Mouse (Mus musculus) Muller cell, postnatal 12 days (primary cell): Measurements from ENCODE around the gene Prdm1.

ENCODE experiments used
- DNase-seq: peaks from one replicate; pipeline ENCODE4 v3.0.0-alpha.2; 2015; ENCODE audit errors: inconsistent ontology term

Gene Prdm1

DNA sequence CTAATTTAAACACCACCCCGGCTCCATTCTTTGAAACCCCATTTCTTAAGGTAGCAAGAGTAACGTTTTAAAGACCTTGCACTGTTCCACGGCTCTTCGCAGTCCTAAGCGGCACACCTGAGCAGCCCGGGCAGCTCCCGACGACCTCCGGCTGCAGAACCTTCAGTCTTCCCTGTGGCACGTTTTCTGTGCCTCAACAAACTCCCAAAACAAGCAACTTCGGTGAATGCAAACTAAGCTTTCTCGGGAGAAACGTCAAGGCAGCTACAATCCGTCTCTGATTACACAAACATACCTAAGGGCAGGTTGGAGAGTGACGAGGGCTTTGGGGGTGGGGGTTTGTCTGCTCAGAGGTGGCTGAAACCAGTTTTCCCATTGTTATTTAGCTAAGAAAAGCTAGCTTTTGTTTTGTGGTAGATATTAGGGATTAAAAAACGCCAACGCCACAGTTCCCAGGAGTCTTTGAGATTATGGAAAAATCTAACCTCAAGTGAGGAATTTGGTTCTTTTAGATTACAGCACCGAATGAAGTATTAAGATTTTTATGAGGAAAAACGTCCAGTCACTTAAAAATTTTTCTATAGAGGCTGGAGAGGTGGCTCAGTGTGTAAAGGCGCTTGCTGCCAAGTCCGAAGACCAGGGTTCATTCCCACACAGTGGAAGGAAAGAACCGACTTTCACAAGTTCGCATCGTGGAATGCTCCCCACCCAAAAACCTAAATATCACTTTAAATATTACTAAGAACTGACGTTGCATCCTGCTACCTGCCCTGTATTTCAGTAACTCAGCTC lies at the start of gene Prdm1:
Gene Prdm1 (minus strand): TSS at position 211 of the 792 bp plus-strand sequence.
- DNase-seq = no peak

- DNase-seq = no peak
Observed at GRCm38 (mm10) chr10:44565971-44566370, 37.7 kb upstream of the Prdm1 start.

DNA sequence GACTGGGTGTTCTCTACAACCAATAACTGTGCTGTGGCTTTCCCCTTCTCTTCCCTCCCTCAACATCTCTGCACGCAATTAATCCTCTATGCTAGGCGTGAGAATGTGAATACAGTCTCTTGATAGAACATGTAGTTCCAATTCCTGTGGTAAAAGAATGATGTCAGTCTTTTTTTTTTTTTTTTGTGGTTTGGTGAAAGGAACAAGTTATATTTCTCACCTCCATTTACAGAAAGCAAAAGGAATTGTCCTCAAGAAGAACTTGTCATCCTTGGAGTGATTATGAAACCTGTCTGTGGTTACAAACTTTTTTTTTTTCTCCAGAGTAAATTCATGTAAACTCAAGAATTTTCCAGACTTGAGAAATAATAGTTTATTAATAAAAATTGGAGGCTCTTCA lies 36.8 kb upstream of the Prdm1 start:
- peak; percentile 10 for DNase-seq

- no peak for DNase-seq
Observed at GRCm38 (mm10) chr10:44556845-44557244, 28.5 kb upstream of the Prdm1 start.

- no peak for DNase-seq
Observed at GRCm38 (mm10) chr10:44555317-44555716, 27.0 kb upstream of the Prdm1 start.

GRCm38 (mm10) chr10:44553648-44554047 lies 25.3 kb upstream of the Prdm1 start:
- DNase-seq = no peak

- peak; percentile 53 for DNase-seq
Observed at GRCm38 (mm10) chr10:44539033-44539578, 10.8 kb upstream of the Prdm1 start.

DNA sequence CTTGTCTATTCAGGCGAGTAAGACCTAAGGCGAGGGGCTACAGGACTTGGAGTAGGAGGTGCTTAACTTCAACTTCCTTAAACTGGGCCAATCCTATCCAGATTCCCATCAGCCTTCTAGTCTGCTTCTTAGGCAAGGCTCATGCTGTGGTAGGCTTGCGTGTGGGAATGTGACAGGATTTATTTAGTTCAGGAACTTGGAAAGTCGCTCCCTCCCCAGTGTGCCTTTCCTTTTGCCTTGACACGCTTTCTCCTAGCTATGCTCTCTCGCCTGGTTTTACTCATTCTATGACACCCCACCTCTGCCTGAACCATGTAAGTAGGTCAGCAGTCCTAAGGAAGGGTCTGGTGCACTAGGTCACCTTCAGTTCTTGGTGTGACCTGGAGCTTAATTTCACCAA lies 9.8 kb upstream of the Prdm1 start:
- no peak for DNase-seq

GRCm38 (mm10) chr10:44530067-44530360 lies 1.7 kb upstream of the Prdm1 start:
- no peak for DNase-seq

GRCm38 (mm10) chr10:44529218-44530066 lies 1.1 kb upstream of the Prdm1 start:
- peak; percentile 92 for DNase-seq

DNA sequence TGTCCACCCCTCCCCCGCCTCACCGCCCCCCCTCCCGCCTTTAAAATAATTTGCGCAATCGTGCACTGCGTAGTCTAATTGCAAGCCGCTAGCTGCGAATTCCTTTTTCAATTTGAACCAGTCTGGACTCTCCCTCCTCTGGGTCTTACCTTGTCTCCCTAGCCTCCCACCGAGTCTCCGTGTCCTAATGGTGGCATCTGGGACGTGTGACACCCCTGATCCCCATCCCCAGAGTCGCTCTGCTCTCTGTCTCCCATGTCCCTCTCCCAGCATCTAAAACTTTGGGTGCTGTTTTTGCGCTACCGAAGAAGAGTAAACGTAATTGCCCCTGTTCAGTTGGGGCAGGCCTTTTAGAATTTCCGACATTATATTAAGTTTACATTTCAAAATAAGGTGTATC lies 650 bp downstream of the Prdm1 start:
- DNase-seq = no peak

DNA sequence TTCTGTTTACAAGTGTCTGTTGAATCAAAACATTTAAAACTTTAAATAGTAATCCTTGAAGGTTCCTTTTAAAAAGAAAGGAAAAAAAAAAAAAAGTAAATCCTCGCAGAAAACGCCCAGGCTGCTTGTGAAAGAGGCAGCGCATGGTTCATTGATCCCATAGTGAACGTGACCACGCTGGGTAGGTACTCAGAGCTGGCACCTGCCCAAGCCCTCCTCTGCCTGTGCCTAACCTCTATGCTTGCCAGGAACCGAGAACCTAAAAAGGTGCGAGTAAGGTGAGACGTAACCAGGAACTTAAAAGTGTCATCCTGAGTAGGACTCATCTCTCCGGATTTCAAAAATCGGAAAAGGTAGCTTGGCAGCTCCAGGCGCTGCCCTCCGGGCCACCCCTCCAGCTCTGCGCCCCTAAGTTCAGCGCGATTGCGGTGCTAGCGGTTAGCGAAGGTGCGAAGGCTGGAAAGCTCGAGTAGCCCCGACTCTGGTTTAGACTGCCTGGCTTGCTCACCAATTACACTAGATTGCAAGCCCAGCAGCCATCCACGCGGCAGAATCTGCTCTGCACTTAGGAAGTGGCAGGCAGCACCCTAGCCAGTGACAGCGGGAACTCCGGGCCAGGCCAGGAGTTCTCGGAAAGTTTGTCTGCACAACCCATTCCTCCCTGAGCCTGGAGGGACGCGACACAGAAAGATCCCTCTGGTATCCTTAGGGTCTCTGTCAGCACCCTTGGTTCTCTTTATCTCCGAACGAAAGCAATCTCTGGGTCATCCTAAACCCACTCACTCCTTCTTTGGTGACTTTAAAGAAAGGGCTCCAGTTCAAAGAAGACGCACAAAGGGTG lies 1.3 kb downstream of the Prdm1 start:
- DNase-seq = peak; percentile 58

DNA sequence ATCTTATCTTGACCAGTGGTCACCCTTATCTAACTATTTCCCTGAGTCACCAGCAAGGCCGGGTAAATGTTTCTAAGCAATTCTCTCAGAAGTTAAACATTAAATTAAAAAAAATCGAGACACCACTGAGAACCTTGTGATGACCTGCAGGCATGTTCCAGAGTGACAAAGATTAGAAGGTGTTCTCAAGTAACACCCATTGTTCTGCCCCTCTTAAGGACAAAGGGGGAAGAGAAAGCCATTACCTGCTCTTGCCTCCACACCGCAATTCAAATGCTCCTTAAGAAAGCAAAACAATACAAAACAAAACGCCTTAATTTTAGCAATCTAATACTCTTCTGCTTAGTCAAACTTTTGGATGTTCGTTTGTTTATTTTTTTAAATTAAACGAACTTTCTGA lies 8.1 kb downstream of the Prdm1 start:
- DNase-seq = no peak

- peak; percentile 83 for DNase-seq
Observed at GRCm38 (mm10) chr10:44518631-44519030, 9.7 kb downstream of the Prdm1 start.

GRCm38 (mm10) chr10:44513108-44513507 lies 15.2 kb downstream of the Prdm1 start:
- DNase-seq = no peak

DNA sequence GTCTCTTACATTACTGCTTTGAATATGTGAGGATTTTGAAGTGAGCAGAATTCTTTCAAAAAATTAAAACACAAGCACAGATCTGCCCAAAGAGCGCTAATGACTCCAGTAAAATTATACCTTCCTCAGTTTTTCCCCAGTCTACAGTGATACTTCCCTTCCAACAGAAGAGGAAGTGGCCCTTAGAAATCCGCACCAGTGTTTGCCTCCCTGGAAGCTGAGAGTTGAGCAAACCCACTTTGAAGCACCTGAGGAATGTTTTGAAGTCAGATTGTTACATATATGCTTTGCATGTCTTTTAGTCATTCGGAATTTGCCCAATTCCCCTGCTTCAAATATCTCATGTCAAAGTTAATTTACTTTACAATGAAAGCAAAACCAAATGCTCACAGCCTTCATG lies 17.3 kb downstream of the Prdm1 start:
- no peak for DNase-seq

GRCm38 (mm10) chr10:44508649-44509048 lies 19.7 kb downstream of the Prdm1 start:
- DNase-seq = no peak

DNA sequence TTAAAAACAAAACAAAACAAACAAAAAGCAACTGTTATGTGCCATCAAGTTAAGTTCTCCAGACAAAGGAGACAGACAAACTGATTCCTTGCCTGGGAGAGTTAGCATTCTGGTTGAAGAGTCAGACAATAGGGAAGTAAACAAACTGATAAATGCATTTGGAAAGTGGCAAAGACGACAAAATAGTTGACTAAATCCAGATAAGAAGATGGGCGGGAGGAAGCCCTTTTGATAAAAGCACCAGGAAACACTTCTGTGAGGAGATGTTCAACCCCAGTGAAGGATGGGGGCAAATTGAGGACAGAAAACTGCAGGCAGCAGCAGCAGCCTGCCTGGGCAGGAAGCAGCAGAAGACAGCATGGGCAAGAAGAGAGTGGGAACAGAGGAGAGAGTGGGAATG lies 20.3 kb downstream of the Prdm1 start:
- DNase-seq = no peak

GRCm38 (mm10) chr10:44502891-44503290 lies 25.4 kb downstream of the Prdm1 start:
- no peak for DNase-seq

DNA sequence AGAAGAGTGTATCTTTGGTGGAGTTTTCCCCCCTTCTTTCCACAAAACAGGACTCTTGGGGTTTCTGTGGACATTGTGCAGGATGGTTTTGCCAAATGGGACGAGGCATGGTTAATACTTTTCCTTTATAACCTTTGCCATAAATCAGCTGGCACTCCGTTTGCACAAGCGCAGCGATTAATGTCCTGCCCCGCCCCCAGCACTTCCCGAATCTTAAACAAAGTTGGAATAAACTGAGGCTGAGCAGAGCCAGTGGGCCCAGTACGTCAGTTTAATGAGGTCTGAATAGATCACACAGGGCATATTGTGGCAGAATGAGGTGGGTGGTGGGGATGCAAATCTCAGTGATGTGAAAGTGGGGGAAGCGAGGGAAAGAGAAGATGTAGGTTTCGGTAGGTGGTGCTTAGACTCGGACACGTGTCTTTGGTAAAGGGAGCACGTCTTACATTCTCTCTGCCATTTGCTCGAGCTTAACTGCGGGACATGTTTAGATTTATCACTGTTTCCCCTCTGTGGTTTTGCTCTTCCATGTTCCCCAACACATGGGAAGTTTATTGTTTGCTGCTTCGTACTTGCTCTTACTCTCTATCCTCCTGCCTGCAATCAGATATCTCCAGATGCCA lies 28.3 kb downstream of the Prdm1 start:
- DNase-seq = no peak

- no peak for DNase-seq
Observed at GRCm38 (mm10) chr10:44493818-44494492, 34.3 kb downstream of the Prdm1 start.
